Mouse (Mus musculus): ENCODE measurements at regions not wholly inside any gene's neighbourhood (a gene's known extent, or its start where the extent isn't known, plus 50 kb on each side); places are given as distances from the start of the nearest gene placed in this dataset.
"Not testable (repeated sequence)": the region's sequence is repeated elsewhere in the genome, so short reads cannot be mapped to it uniquely, and the experiment has no call there.

DNA sequence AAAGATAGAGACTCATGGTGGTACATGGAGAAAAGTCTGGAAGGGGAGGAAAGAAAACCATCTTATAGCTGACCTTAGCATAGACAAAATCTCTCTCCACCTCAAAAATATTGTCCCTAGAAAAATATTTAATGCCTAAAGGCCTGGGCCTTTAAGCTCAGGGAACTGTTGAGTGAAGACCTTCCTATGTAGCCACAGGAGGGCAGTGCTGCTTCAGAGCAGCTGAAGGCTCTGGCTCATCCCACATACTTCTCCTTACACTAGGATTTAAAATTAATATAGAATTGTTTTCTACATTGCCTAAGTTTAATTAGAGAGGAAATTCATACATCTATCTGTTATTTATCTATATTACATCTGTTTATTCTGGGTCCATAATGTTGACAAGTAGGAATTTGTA is 358.0 kb upstream of the Olfr1507 start:
- TF ChIP-seq CTCF (IDR thresholded peaks at IDR 0.05; ENCODE audit: insufficient read depth, low read length); POLR2A (IDR thresholded peaks at IDR 0.05; ENCODE audit: borderline replicate concordance, extremely low read depth, low read depth, low read length): not testable (repeated sequence)
